Mouse (Mus musculus) hindbrain, embryonic 14.5 days (tissue): ENCODE results near the gene Klk1. TPM values are rescaled to one million over a fixed set of nuclear protein-coding genes. Genes with fewer than 3 reads are reported as not detected.
"Not testable (repeated sequence)": the region's sequence is repeated elsewhere in the genome, so short reads cannot be mapped to it uniquely, and the experiment has no call there.

Experiments used
- ATAC-seq: fragments of 200-750 bp; cut with Nextera tagmentation; 2 replicates; pipeline ENCODE4 v1.8.0; 2017; ENCODE audit warnings: moderate number of reproducible peaks, mild to moderate bottlenecking, moderate TSS enrichment, moderate library complexity; ENCODE audit not compliant: low FRiP score
- DNase-seq: peaks from one replicate; pipeline ENCODE4 v3.0.0-alpha.2; 2015; ENCODE audit warnings: low spot score
- H3K27ac ChIP-seq: fragments of 300-500 bp; sonication (generic); 2 replicates; pipeline ENCODE4 v1.5.1; 2014; ENCODE audit warnings: mild to moderate bottlenecking, moderate library complexity
- H3K27me3 ChIP-seq: fragments of 300-500 bp; sonication (generic); 2 replicates; pipeline ENCODE4 v1.6.1; 2014; ENCODE audit warnings: mild to moderate bottlenecking, low read length, mixed read lengths; ENCODE audit not compliant: control insufficient read depth, insufficient read depth
- H3K36me3 ChIP-seq: fragments of 300-500 bp; sonication (generic); replicated peaks from 2 replicates; pipeline ENCODE4 v1.6.1; 2014; ENCODE audit not compliant: control insufficient read depth, insufficient read depth
- H3K4me1 ChIP-seq: fragments of 300-500 bp; sonication (generic); replicated peaks from 2 replicates; pipeline ENCODE4 v1.6.1; 2014; ENCODE audit warnings: antibody characterized with exemption, low read length, mixed read lengths; ENCODE audit not compliant: control insufficient read depth, insufficient read depth
- H3K4me2 ChIP-seq: fragments of 300-500 bp; sonication (generic); replicated peaks from 2 replicates; pipeline ENCODE4 v1.6.1; 2014; ENCODE audit warnings: mild to moderate bottlenecking, moderate library complexity
- H3K4me3 ChIP-seq: fragments of 300-500 bp; sonication (generic); replicated peaks from 2 replicates; pipeline ENCODE4 v1.5.1; 2014; ENCODE audit warnings: mild to moderate bottlenecking, low read length
- H3K9ac ChIP-seq: fragments of 300-500 bp; sonication (generic); 2 replicates; pipeline ENCODE4 v1.6.1; 2014
- H3K9me3 ChIP-seq: fragments of 300-500 bp; sonication (generic); 2 replicates; pipeline ENCODE4 v1.6.1; 2016; ENCODE audit warnings: low read length; ENCODE audit not compliant: control insufficient read depth
- WGBS: fragments of 180-500 bp; shearing (Covaris S2); extraction: QIAGEN DNeasy Blood & Tissue Kit; methylation state at CpG from one replicate; pipeline ENCODE4 v1.1.7; 2014; 5-methylcytosine and 5-hydroxymethylcytosine counted together
- polyA plus RNA-seq: library from polyadenylated mRNA; unstranded; fragments of >200 nt; fragmentation: Nextera tagmentation; extraction: Ambion mirVana; gene quantifications from 2 replicates; pipeline ENCODE4 v1.2.1, GENCODE M21; 2014

Klk1 gene
- polyA plus RNA-seq, 1 experiment from 2014 or later: not detected

DNA sequence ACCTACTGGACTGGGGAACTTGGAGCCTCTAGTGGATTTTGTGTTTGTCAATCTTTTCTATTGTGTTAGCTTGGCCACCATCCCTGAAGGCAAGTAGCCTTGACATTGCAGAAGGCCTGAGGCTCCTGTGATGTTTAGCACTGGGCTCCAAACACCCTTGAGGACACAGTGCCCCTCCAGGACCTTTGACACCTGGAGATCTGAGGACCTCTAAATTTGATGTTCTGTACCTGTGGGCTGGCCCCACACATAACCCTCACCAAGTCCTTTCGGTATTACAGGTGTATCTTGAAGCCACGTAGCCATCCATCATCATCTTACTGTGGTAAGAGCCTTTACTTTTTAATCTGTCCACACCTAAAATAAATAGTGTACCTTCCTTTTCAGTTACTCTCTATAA, 22.8 kb downstream of the Klk1 start:
- WGBS: 94% methylated on average over 2 of the region's 2 CpGs
- no peak for ATAC-seq

DNA sequence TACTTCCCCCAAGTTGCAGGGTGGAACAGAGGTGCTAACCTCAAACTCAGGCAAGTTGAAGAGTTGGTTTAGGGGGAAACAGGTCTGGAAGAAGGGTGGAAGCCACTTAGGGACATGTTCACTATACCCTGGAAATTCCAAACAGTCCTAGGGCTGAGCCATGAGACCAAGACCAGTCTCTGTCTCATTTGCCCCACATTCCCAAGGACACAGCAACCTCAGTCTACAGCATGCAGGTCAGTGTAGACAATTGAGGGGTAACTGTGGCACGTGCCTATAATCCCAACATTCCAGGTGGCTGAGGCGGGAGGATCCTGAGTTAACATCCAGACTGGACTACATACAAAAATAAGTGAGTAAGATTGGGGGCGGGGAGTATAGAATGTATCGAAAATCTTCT, 24.1 kb downstream of the Klk1 start:
- Histone ChIP-seq H3K4me3 (no peak overlapping the region; the same call in 1 of the 2 replicates), H3K27ac (no peak overlapping the region), H3K9ac (no peak overlapping the region), H3K27me3 (no peaks in the 10 kb centered on the region), H3K4me2 (no peak overlapping the region; the same call in 1 of the 2 replicates), H3K36me3 (peaks cover 65% of the 10 kb centered on the region), H3K9me3 (no peaks in the 10 kb centered on the region), H3K4me1 (peaks cover 13% of the 10 kb centered on the region)
- no peak for DNase-seq
- 96% methylated on average over 4 of the region's 4 CpGs for WGBS
- ATAC-seq: no peak

More for the DNA sequence above, 22.8 kb downstream of the Klk1 start:
- Histone ChIP-seq H3K27me3 (no peaks in the 10 kb centered on the region), H3K4me1 (peaks cover 13% of the 10 kb centered on the region), H3K9me3 (no peaks in the 10 kb centered on the region), H3K27ac (0 out of 2 replicates have a peak overlapping the region, but pooled peaks have one; percentile 38), H3K4me3 (peak overlapping the region; percentile 86), H3K4me2 (peak overlapping the region; percentile 74), H3K9ac (peak overlapping the region; percentile 96), H3K36me3 (peaks cover 53% of the 10 kb centered on the region)
- DNase-seq: no peak

DNA sequence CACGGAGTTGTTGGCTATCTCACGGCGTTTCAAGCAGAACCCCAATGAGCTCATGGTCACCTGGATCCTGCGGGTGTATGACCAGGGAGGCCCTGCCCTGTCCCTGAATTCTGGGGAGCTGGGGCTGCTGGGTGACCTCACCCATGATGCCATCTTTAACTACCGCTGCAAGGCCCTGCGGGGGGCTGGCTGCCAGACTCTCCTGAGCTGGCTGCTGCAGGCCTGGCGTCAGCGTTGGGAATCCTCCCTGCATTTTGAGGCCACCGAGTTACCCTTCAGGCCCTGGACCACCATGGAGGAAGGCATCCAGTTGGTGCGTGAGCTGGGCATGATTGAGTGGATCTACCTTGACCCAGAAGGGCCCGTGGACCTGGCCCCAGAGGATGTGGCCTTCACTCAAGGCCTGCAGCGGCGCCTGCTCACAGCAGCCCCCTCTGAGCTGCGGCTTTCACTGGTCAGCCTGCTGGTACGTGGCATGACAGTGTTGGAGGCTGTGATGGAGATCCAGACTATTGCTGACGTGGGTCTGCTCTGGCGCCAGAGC, 25.6 kb downstream of the Klk1 start:
- Histone ChIP-seq H3K4me1 (peaks cover 13% of the 10 kb centered on the region), H3K36me3 (peaks cover 71% of the 10 kb centered on the region)
- H3K4me3 ChIP-seq, H3K9me3 ChIP-seq, H3K27me3 ChIP-seq, ATAC-seq, DNase-seq, H3K9ac ChIP-seq, H3K4me2 ChIP-seq, H3K27ac ChIP-seq: not testable (repeated sequence)
- WGBS: 95% methylated on average over 17 of the region's 17 CpGs

DNA sequence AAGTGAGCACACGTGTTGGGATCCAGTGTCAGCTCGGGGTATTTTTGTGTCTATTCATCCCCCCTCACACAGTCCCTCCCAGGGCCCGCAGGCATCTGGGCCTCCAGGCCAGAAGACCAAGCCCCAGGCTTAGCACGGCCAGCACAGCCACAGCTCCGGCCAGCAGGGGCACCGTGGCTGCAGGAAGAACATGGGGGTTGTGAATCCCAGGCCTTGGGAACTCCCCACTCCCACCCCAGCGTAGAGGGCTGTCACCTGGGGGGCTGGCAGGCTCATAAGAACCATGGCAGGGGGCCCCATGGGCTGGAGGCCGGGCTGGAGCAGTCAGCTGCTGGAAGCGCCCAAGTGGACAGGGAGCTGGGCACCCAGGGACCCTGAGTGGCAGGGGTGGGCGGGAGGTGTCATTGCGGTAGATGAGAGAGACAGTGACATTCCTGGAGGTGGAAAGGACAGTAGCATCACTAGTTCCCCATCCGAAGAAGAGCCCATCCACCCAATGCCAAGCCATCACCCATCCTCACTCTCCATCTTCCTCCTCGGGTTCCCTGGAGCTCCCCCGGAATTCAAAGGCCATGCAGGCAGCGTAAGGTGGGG, 28.0 kb downstream of the Klk1 start:
- 75% methylated on average over 15 of the region's 15 CpGs for WGBS
- 0 out of 2 replicates have a peak overlapping the region, but pooled peaks have one; percentile 3 for H3K9ac ChIP-seq
- no peak overlapping the region for H3K27ac ChIP-seq
- peaks cover 8% of the 10 kb centered on the region for H3K4me1 ChIP-seq
- H3K27me3 ChIP-seq: no peaks in the 10 kb centered on the region
- peaks cover 67% of the 10 kb centered on the region for H3K36me3 ChIP-seq
- ATAC-seq (no peak), DNase-seq (no peak)
- H3K9me3 ChIP-seq: no peaks in the 10 kb centered on the region
- H3K4me3 ChIP-seq: no peak overlapping the region
- no peak overlapping the region for H3K4me2 ChIP-seq

DNA sequence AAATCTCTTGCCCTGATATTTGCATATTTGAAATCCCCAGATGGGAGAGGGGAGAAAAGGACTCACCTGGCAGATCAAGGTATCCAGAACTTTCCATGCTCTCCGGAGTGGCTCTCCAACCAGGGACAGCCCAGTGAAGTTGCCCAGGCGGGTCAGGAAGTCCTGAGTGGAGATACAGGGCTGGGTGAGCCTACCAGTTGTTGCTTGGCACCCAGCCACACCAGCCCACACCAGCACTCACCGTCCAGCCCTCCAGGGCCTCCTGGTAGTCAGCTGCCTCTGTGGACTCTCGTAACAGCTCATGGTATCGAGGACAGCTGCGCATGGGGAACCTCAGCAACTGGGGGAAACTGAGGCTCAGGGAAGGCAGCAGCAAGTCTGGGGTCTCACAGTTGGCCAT, 29.8 kb downstream of the Klk1 start:
- Histone ChIP-seq H3K4me2 (no peak overlapping the region), H3K9me3 (no peaks in the 10 kb centered on the region), H3K4me3 (no peak overlapping the region), H3K27ac (no peak overlapping the region), H3K36me3 (peaks cover 49% of the 10 kb centered on the region), H3K9ac (no peak overlapping the region), H3K27me3 (no peaks in the 10 kb centered on the region), H3K4me1 (no peaks in the 10 kb centered on the region; the same call in 1 of the 2 replicates)
- 83% methylated on average over 6 of the region's 6 CpGs for WGBS
- ATAC-seq (no peak), DNase-seq (no peak)

DNA sequence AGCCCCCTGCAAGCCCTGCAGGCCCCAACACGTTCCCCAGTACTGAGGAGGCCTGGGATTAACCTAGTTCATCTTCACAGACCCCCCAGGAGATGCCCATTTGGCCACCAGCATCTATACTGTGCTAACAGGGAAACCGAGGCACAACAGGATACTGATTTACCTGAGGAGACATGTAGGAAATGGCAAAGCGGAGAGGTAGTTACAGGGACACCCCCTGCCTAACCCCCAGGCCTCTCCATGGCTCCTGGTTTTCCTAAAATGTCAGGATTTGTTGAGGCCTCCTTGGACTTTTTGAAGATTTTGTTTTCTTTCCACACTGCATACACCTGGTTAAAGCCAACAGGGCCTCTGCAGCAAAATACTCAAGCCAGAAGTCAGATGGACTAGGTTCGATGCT, 32.1 kb downstream of the Klk1 start, which contains the start of gene Acp4:
TSS of gene Acp4 (minus strand) at position 101 of the 400 bp plus-strand sequence.
- ATAC-seq: no peak
- Histone ChIP-seq H3K36me3 (peaks cover 25% of the 10 kb centered on the region), H3K4me1 (no peaks in the 10 kb centered on the region; the same call in 1 of the 2 replicates), H3K9ac (no peak within 1 kb of the TSS), H3K4me3 (no peak within 1 kb of the TSS), H3K4me2 (no peak within 1 kb of the TSS), H3K9me3 (no peaks in the 10 kb centered on the region), H3K27ac (no peak within 1 kb of the TSS), H3K27me3 (0 out of 2 replicates have a peak, but pooled peaks cover 3% of the 10 kb centered on the region)
- no peak for DNase-seq
- WGBS: 77% methylated on average over 4 of the region's 4 CpGs

DNA sequence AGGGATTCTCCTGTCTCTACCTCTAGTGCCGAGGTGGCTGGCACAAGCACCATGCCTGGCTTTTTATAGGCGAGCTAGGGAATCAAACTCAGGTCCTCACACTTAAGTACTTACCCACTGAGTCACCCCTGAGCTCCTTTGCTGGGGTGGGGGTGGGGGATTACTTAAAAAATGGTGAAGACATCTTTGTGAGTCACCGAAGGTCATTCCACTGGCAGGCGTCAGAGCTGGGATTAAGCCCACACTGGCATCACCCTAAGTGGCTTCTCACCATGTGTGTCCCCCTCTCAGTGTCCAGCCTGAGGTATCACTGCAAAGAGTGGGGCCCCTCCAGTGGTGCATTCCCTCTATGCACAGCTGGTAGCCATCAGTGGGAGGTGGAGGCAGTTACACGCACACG, 35.2 kb downstream of the Klk1 start:
- no peak for ATAC-seq
- Histone ChIP-seq H3K4me2 (no peak overlapping the region), H3K27ac (no peak overlapping the region), H3K9me3 (no peaks in the 10 kb centered on the region), H3K4me1 (peaks cover 6% of the 10 kb centered on the region), H3K9ac (no peak overlapping the region), H3K27me3 (0 out of 2 replicates have a peak, but pooled peaks cover 3% of the 10 kb centered on the region), H3K36me3 (no peaks in the 10 kb centered on the region), H3K4me3 (no peak overlapping the region)
- WGBS: 72% methylated on average over 6 of the region's 6 CpGs
- DNase-seq: no peak

DNA sequence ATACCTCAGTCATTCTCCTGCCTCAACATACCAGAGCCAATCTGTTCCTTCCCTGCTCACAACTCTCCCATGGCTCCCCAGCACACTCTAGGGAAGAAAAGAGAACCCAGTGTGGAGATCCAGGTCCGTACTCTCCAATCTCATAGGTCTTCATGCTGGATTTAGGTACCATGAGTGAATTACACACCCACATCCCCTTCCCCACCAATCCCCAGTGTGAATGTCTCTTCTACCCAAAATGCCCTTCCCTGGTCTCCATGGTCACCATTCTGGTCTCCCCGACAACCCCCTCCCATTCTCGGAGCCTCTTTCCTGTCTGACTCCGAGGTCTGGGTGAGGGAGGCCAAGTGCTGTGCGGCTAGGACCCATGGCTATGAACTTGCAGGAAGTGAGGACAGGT, 36.0 kb downstream of the Klk1 start, which contains the start of gene Gm15517:
TSS of gene Gm15517 (plus strand) at position 301 of the 400 bp plus-strand sequence.
- no peak within 1 kb of the TSS for H3K4me2 ChIP-seq
- H3K4me3 ChIP-seq: no peak within 1 kb of the TSS
- no peak within 1 kb of the TSS for H3K9ac ChIP-seq
- no peaks in the 10 kb centered on the region for H3K36me3 ChIP-seq
- WGBS: 49% methylated on average over 5 of the region's 5 CpGs
- no peaks in the 10 kb centered on the region for H3K9me3 ChIP-seq
- ATAC-seq (no peak), DNase-seq (no peak)
- H3K27ac ChIP-seq: no peak within 1 kb of the TSS
- 0 out of 2 replicates have a peak, but pooled peaks cover 3% of the 10 kb centered on the region for H3K27me3 ChIP-seq
- peaks cover 6% of the 10 kb centered on the region for H3K4me1 ChIP-seq

DNA sequence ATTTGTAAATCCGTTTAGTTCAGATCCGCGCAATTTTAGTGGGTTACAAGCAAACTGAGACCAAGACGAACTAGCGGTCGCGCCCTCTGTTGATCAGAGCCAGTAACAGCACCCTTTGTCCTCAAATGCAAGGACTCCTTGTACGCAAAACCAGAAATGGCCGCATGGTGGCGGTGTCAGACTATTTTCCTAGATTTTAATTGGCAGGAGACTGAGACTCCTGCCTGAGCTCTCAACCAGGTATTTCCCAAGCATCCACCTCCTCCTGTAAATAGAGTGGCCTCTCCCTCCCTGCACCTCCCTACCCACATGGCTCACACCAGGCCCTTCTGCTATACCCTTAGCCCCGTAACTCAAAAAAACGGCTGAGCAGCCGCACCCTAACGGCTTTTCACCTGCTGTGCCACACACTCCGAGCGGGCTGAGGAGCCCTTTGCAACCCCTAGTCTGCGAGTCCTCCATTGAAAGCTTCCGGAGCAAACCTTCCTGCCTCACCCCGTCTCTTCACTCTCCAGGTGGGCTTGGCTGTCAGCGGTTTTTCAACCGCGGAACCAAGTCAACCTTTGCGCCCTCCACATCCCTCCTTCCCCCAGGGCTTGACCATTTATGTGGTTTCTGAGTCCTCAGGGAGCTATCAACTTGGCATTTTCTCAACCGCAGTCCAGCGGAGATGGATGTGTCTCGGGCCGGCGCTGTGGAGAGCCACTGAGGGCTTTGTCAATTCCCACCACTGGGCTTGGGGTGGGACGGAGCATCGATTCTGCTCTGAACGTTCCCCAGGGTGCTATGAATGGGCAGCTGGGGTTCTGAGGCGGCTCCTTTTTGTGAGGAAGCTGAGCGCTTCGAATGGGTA, 37.9 kb downstream of the Klk1 start:
- Histone ChIP-seq H3K9me3 (no peaks in the 10 kb centered on the region), H3K36me3 (no peaks in the 10 kb centered on the region), H3K4me1 (peaks cover 6% of the 10 kb centered on the region), H3K9ac (peak overlapping the region; percentile 63), H3K4me2 (peak overlapping the region; percentile 73), H3K27ac (peak overlapping the region; percentile 66), H3K27me3 (0 out of 2 replicates have a peak, but pooled peaks cover 3% of the 10 kb centered on the region), H3K4me3 (peak overlapping the region; percentile 31)
- WGBS: 1% methylated on average over 34 of the region's 34 CpGs
- peak; percentile 83 for ATAC-seq
- peak; percentile 100 for DNase-seq
